Mouse (Mus musculus): Measurements from ENCODE around the gene Psmc2. TPM values are rescaled to one million over a fixed set of nuclear protein-coding genes. Genes with fewer than 3 reads are reported as not detected.

Psmc2 gene
- total RNA-seq, 1 experiment from 2014 or later = 87.3 TPM

DNA sequence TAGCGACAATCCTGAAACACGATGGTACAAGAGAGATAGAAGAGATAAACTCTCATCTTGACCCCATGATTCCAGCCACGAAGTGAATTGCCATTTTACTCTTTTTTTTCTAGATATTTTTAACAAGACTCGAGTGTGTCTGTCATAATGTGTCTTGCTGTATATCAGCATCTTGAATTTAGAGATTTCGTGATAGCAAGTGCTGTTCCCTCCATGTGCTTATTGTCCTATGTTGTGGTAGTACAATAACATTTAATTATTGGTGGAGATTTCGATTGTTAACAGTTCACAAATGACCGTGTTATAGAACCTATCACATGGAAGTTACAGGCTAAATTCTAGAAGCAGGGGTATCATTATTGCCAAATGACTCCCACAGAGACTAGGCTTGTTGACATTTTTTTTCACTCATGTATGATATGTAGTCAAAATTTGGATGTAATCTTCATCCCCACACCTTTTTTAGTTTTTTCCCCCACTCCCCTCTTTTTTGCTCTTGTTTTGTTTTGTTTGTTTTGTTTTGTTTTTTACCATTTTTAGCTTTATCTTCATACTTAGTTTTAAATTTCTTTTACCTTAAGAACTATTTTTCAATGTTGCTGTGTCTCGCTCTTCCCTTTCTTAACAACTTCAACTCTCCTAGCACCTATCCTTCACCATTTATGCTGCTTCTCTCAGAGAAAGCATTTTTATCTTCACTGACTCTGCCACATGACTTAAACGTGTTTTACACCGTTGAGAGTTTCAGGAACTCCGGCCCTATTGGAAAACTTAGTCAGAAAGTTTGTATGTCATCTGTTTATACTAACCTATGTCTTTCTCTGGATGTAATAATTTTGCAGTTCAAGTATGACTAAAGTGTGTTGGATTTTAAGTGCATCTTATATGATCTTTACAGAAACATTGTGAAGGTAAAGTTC, 2.4 kb downstream of the Psmc2 start:
- ATAC-seq (replicated peaks in 1 of 2; ENCODE audit: insufficient read depth in 1 of 2, low FRiP score in 2 of 2, low TSS enrichment in 1 of 2, low read depth in 1 of 2, poor library complexity in 2 of 2, severe bottlenecking in 2 of 2) = no peak

DNA sequence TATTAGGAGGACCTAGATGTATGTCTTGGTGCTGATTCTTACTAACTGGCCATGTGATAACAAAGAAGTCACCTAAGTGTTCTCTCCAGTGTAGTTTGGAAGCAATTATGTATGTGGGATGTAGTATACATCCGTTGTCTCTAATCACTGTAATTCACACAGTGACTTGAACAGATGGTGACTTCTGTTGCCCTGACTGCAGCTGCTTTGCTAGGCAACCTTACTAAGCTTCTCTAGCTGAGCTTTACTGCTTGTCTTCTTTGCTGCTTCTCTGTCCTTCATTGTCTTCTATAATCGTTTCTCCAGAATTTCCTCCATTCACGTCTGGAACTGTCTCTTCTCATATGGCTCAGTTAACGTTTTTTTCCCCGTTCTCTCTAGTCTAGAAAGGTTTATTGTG, 4.0 kb downstream of the Psmc2 start:
- no peak for ATAC-seq (replicated peaks in 1 of 2; ENCODE audit: insufficient read depth in 1 of 2, low FRiP score in 2 of 2, low TSS enrichment in 1 of 2, low read depth in 1 of 2, poor library complexity in 2 of 2, severe bottlenecking in 2 of 2)

DNA sequence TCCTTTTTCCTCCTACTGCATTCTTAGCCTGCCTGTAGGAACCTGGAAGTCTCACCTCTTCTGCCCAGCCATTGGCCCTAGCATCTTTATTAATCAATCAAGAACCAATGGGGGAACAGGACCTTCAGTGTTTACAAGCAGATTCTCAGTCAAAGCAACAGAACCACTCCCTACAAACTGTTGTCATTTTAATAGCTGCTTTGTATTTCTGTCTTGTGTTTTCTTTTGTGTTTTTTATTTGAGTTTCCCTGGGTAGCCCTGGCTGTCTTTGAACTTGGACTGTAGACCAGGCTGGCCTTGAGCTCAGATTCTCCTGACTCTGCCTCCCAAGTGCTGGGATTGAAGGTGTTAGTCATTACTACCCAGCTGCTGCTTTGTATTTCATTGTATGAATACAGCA, 7.1 kb downstream of the Psmc2 start:
- ATAC-seq (replicated peaks in 1 of 2; ENCODE audit: insufficient read depth in 1 of 2, low FRiP score in 2 of 2, low TSS enrichment in 1 of 2, low read depth in 1 of 2, poor library complexity in 2 of 2, severe bottlenecking in 2 of 2) = no peak

DNA sequence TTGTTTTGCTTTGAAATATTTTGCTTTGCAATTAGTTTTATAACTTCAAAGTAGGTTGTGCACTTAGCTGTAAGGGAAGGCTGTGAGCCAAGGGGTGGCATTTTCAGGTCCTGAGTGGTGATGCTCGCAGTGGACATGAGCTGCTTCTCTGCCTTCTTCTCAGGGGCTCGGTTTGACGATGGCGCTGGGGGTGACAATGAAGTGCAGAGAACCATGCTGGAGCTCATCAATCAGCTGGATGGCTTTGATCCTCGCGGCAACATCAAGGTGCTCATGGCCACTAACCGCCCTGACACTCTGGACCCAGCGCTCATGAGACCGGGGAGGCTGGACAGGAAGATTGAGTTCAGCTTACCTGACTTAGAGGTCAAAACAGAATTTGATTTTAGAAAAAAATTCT, 17.8 kb downstream of the Psmc2 start:
- no peak for ATAC-seq (replicated peaks in 1 of 2; ENCODE audit: insufficient read depth in 1 of 2, low FRiP score in 2 of 2, low TSS enrichment in 1 of 2, low read depth in 1 of 2, poor library complexity in 2 of 2, severe bottlenecking in 2 of 2)

DNA sequence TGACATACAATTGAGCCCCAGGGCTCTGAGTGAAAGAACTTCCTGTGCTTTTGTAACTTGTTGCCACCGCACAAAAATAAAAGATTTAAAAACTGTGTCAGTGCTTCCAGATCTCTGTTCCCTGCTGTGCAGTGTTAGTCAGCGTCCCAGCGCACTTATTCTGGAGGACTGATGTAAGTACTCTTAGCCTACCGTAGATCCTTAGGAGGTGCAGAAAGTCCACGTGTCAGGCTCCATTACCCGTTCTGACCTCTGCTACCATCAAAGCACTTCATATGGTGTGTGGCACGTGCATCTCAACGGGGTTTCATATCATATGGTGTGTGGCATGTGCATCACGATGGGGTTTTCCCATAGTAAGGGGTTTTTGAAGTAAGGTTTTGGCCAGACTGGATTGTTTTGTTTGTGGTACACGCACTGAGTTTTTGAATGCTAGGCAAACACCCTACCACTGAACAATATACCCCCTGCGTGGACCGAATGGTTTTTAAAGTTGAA, 18.7 kb downstream of the Psmc2 start:
- ATAC-seq (replicated peaks in 1 of 2; ENCODE audit: insufficient read depth in 1 of 2, low FRiP score in 2 of 2, low TSS enrichment in 1 of 2, low read depth in 1 of 2, poor library complexity in 2 of 2, severe bottlenecking in 2 of 2) = no peak

DNA sequence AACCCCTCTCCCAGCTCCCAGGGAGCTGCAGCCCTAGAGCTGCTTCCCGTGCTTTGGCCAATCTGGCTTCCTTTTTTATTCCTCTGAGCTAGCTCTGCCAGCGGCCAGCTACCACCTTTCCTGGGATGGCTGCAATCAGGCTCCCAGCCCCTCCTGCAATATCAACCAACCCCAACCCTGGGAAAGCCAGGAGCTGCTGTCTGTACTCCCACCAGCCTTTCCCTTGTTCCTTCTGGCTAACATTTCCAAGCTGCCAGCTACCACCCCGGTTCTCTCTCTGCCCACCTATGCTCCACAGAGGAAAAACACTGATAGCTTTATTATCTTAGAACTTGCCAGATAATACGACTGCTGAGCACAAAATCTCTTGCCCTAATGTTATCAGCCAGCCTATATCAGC, 19.8 kb downstream of the Psmc2 start:
- ATAC-seq (replicated peaks in 1 of 2; ENCODE audit: insufficient read depth in 1 of 2, low FRiP score in 2 of 2, low TSS enrichment in 1 of 2, low read depth in 1 of 2, poor library complexity in 2 of 2, severe bottlenecking in 2 of 2) = no peak

DNA sequence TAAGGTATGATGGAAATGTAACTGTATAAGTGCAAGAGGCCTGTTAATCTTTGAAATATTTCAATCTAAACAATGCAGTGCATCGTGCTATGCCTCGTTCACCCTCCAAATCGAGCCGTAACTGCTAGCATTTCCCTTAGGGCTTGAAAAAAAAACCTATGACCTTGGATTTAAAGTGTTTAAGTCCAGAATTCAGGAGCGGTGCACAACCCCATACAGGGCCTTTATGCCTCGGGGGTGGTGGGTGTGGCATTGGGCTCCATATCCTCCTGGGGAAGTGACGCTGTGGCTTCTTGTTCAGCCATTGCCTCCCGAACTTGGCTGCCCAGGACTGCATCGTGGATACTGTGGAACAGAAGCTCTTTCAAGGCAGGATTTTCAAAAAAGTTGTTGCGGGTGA, 25.8 kb downstream of the Psmc2 start:
- no peak for ATAC-seq (replicated peaks in 1 of 2; ENCODE audit: insufficient read depth in 1 of 2, low FRiP score in 2 of 2, low TSS enrichment in 1 of 2, low read depth in 1 of 2, poor library complexity in 2 of 2, severe bottlenecking in 2 of 2)

DNA sequence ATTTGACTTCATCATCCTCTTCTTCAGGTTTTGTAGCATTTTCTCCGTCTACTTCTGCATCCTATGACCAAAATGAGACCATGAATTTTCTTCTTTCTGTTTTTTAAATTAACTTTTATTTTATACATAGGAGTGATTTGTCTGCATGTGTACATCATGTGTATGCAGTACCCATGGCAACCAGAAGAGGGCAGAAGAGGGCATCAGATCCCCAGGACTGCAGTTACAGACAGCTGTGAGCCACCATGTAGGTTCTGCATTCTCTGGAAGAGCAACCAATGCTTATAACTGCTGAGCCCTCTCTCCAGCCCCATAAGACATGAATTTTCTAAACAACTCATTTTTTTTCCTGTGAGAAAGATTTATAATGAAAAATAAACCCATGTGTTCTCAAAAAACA, 28.9 kb downstream of the Psmc2 start:
- peak in 1 of 2 experiments; percentile 72; a peak in 1 of 4 replicates for ATAC-seq (replicated peaks in 1 of 2; ENCODE audit: insufficient read depth in 1 of 2, low FRiP score in 2 of 2, low TSS enrichment in 1 of 2, low read depth in 1 of 2, poor library complexity in 2 of 2, severe bottlenecking in 2 of 2)

DNA sequence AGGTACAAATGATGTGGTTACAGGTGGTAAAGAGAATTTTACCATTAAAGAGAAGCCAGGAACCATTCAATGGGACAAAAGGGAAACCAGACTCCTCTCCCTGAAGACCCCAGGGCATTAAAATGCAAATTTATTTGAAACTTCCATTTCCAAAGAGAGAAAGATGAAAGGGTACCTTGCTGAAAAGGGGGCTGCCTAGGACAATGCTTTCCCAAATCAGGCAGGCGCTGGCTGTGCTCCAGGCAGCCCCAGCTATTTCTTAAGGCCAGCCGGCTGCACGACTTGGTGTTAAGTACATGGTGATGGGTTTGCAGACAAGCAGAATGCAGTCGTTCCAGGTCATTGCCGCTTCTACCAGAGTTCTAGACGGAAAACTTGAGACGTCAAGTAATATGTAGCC, 41.3 kb downstream of the Psmc2 start:
- ATAC-seq (replicated peaks in 1 of 2; ENCODE audit: insufficient read depth in 1 of 2, low FRiP score in 2 of 2, low TSS enrichment in 1 of 2, low read depth in 1 of 2, poor library complexity in 2 of 2, severe bottlenecking in 2 of 2) = no peak

DNA sequence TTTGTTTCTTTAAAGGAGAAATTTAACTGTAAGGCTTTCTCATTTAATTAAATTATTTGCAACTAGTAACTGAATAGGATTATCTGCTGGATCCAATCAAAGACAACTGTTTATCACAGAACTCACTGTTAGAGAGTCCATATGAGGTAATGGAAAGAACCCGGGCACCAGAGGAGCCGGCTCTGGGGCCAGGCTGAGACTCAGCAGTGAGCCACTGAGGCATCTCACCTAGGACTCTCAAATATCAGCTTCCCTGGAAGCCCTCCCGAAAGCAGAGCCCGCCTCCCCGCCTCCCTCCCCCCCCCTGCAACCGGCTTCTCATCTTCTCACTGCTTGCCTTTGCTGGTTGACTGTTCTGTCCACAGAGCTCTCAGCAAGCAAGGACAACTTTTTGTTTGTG, 42.6 kb downstream of the Psmc2 start:
- no peak for ATAC-seq (replicated peaks in 1 of 2; ENCODE audit: insufficient read depth in 1 of 2, low FRiP score in 2 of 2, low TSS enrichment in 1 of 2, low read depth in 1 of 2, poor library complexity in 2 of 2, severe bottlenecking in 2 of 2)

DNA sequence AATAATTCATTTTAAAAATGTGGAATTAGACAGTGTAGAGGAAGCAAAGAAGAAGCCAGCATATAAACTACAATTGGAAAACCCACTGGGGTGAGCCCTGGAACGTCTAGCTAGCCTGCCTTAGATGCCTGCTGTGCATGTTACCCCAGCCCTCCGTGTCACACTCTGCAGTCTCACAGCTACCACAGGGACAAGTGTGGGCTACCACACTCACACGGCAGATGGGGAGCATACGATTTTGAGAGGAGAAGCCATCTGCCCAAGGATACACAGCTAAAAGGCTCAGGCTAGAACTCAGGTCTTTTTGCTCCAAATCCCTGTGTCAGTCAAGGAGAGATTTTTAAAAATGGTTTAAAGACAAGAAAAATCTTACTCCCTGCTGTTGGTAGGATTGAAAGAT, 43.8 kb downstream of the Psmc2 start:
- no peak for ATAC-seq (replicated peaks in 1 of 2; ENCODE audit: insufficient read depth in 1 of 2, low FRiP score in 2 of 2, low TSS enrichment in 1 of 2, low read depth in 1 of 2, poor library complexity in 2 of 2, severe bottlenecking in 2 of 2)

DNA sequence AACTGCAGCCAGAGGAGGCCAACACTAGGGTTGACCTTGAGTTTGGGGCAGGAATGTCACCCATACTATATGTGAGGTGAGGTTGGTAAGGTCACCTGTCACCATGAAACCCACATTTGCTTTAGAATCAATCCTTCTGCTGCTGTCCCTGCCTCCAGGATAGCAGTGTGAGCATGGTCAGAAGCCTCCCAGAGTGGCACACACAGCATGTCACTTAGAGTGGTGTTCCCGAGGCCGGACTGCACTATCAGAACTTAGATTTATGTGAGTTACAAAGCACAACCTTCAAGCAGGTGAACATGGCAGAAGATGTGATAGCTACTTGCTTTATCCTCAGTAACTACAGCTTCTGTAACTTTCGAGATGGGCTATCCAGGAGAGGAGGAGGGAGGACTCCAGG, 46.7 kb downstream of the Psmc2 start:
- ATAC-seq (replicated peaks in 1 of 2; ENCODE audit: insufficient read depth in 1 of 2, low FRiP score in 2 of 2, low TSS enrichment in 1 of 2, low read depth in 1 of 2, poor library complexity in 2 of 2, severe bottlenecking in 2 of 2) = no peak

DNA sequence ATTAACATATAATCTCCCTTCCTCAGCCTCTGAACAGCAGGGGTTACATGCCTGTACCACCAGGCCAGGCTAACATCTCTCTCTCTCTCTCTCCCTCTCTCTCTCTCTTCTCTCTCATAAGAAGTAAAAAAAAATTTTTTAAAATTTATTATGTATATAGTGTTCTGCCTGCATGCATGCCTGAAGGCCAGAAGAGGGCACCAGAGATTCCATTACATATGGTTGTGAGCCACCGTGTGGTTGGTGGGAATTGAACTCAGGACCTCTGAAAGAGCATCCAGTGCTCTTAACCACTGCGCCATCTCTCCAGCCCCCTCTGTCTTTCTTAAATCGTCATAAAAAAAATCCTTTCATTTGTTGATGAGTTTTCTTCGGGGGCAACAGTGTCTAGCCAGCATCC, 59.6 kb downstream of the Psmc2 start:
- ATAC-seq (replicated peaks in 1 of 2; ENCODE audit: insufficient read depth in 1 of 2, low FRiP score in 2 of 2, low TSS enrichment in 1 of 2, low read depth in 1 of 2, poor library complexity in 2 of 2, severe bottlenecking in 2 of 2) = no peak

DNA sequence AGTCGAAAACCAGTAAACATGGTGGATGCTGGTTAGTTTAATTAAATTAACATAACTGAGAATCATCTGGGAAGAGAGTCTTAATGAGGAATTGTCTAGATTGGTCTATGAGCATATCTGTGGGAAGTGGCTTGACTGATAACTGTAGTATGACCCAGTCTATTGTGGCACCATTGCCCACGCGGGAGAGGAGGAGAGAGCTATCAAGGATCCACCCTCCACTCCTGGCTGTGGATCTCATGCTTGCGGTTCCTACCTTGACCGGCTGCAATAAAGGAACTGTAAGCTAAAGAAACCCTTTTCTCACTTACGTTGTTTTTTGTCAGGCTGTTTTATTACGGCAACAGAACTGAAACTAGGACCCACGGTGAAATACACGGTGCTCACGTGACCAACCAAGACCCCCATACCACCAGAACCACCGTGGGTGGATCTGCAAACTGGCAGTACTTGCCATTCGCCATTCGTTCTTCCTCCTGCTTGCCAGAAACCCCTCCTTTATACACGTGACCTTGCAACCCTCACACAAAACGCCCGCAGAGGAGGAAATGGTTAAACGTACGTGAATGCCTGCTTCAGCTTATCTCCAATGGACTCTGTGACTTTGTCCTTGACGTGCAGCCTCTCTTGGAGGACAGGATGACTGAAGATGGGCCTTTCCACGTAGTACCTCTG, 61.7 kb downstream of the Psmc2 start:
- ATAC-seq (replicated peaks in 1 of 2; ENCODE audit: insufficient read depth in 1 of 2, low FRiP score in 2 of 2, low TSS enrichment in 1 of 2, low read depth in 1 of 2, poor library complexity in 2 of 2, severe bottlenecking in 2 of 2) = no peak

DNA sequence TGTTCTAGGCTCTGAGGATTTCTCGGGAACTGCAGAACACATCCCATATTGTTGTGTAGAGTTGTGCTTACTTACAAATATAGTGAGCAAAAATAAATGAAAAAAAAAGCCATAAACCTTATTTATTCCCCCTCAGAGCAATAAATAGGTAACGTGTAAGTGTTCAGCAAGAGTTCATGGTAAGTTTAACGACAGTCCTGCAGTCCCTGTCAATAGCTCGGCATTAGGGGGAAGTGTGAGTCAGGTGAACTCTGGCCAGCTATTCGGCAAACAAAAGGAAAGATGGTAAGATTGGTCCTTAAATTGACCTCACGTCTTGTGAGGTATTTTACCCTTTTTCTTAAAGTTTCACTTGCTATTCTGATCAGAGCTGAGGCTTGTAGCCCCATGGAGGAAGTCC, 62.4 kb downstream of the Psmc2 start:
- no peak for ATAC-seq (replicated peaks in 1 of 2; ENCODE audit: insufficient read depth in 1 of 2, low FRiP score in 2 of 2, low TSS enrichment in 1 of 2, low read depth in 1 of 2, poor library complexity in 2 of 2, severe bottlenecking in 2 of 2)

DNA sequence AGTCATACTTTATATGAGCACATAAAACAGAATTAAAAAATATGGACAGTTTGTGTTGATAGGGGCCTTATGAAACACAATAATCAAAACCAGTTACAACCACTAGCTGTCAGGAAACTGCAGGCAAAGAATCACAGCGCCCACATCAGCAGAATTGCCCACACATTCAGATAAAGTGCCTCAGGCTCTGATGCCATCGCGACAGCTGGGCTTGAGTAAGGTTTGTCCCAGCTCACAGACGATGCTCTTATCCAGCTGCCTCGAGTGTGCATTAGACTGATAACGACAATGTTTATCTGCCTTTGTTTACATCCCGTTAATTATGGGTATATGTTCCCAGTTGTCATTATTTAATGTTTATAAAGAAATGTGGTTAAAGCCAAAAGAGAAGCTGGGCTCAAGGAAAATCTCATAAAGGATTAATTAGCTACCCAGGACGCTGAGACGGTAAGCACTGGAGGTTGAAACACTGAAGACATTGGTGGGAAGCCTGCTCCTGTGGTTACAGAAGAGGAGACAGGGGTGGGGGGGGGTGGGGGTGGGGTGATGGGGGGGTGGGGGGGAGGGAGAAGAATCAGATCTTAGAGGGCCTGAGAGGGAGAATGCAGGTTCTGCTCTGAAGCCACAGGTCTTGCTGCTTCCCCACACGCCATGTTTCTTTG, 66.7 kb downstream of the Psmc2 start:
- no peak for ATAC-seq (replicated peaks in 1 of 2; ENCODE audit: insufficient read depth in 1 of 2, low FRiP score in 2 of 2, low TSS enrichment in 1 of 2, low read depth in 1 of 2, poor library complexity in 2 of 2, severe bottlenecking in 2 of 2)

All from hematopoietic stem cell, adult 5-6 weeks (primary cell).